ENCODE assay signal across 23 mouse cellular contexts in genomic region chr7:141962521-141962920, GRCm38 (mm10). TPM values are rescaled to one million over a fixed set of nuclear protein-coding genes. Genes with fewer than 3 reads are reported as not detected.
A peak's percentile ranks its signal among the peaks of the same experiment; 100 is the strongest.
DNase-seq lines count a peak whose midpoint lies in the region; ATAC-seq and TF ChIP-seq lines count a peak whose summit lies in the region.
"Had no signal": no experiment of that assay in that cellular context is flagged by ENCODE, and none has a peak within 500 bp of the region (broad histone marks: within the 10 kb centered on the region; RNA-seq: fewer than 3 reads in every experiment).

No protein-coding gene starts in this region.

- WGBS in cerebellum, adult 2 months: 93% methylated on average over 3 of the region's 3 CpGs
- 96% methylated on average over 3 of the region's 3 CpGs for WGBS in hindbrain, embryonic 11.5 days
- WGBS in hindbrain, embryonic 14.5 days: 87% methylated on average over 3 of the region's 3 CpGs
- 95% methylated on average over 3 of the region's 3 CpGs for WGBS in midbrain, embryonic 13.5 days
- WGBS in midbrain, embryonic 10.5 days: 100% methylated on average over 3 of the region's 3 CpGs
- WGBS in hindbrain, postnatal 0 days: 84% methylated on average over 3 of the region's 3 CpGs

- TF ChIP-seq POLR2A in cerebellum, adult 2 months (IDR thresholded peaks at IDR 0.05; ENCODE audit: borderline replicate concordance, insufficient read depth, low read length): no peak

- H3K4me3 ChIP-seq in cerebellum, adult 2 months (replicated peaks; ENCODE audit: insufficient read depth, low read depth, low read length): no peak overlapping the region
- H3K4me3 ChIP-seq in hindbrain, embryonic 11.5 days (ENCODE audit: low read depth, low read length): no peak overlapping the region
- H3K4me3 ChIP-seq in hindbrain, embryonic 14.5 days (replicated peaks; ENCODE audit: low read length): no peak overlapping the region
- no peak overlapping the region for H3K4me3 ChIP-seq in midbrain, embryonic 13.5 days (replicated peaks)
- H3K4me3 ChIP-seq in midbrain, embryonic 10.5 days: no peak overlapping the region
- no peak overlapping the region for H3K4me3 ChIP-seq in hindbrain, postnatal 0 days (ENCODE audit: low read length)
- H3K4me3 ChIP-seq: embryonic facial prominence, embryonic 12.5 days; gastrocnemius, adult 2 months; heart, embryonic 13.5 days; kidney, embryonic 15.5 days; liver, embryonic 12.5 days had no signal

- H3K9ac ChIP-seq in hindbrain, embryonic 11.5 days (ENCODE audit: low read depth, low read length): no peak overlapping the region
- H3K9ac ChIP-seq in hindbrain, embryonic 14.5 days: no peak overlapping the region
- no peak overlapping the region for H3K9ac ChIP-seq in midbrain, embryonic 13.5 days (replicated peaks)
- H3K9ac ChIP-seq in hindbrain, postnatal 0 days (replicated peaks; ENCODE audit: low read length): no peak overlapping the region
- H3K9ac ChIP-seq: embryonic facial prominence, embryonic 12.5 days; heart, embryonic 13.5 days; kidney, embryonic 15.5 days; liver, embryonic 12.5 days; lung, embryonic 14.5 days had no signal

- DNase-seq in cerebellum, adult 2 months: no peak
- no peak for DNase-seq in cerebellum, adult 18-20 months
- no peak for DNase-seq in hindbrain, embryonic 11.5 days (ENCODE audit: low spot score)
- no peak for DNase-seq in hindbrain, embryonic 14.5 days (ENCODE audit: low spot score)
- DNase-seq in midbrain, embryonic 10.5 days (ENCODE audit: low spot score): no peak
- no peak for DNase-seq in hindbrain, postnatal 0 days (ENCODE audit: low spot score)
- no peak for DNase-seq in embryo, embryonic 9.5 days (ENCODE audit: extremely low spot score)
- DNase-seq: cerebellum, postnatal 36 days; gastrocnemius, adult 2 months; heart, adult 11 months; heart, postnatal 36 days; layer of hippocampus, postnatal 36 days; lung, embryonic 14.5 days; thymus, postnatal 14 days had no signal

- no peaks in the 10 kb centered on the region for H3K27me3 ChIP-seq in cerebellum, adult 2 months (ENCODE audit: control insufficient read depth, insufficient read depth, low read length)
- no peaks in the 10 kb centered on the region for H3K27me3 ChIP-seq in hindbrain, embryonic 11.5 days (ENCODE audit: control insufficient read depth, insufficient read depth, low read length)
- no peaks in the 10 kb centered on the region for H3K27me3 ChIP-seq in hindbrain, embryonic 14.5 days (ENCODE audit: control insufficient read depth, insufficient read depth, low read length)
- H3K27me3 ChIP-seq in midbrain, embryonic 13.5 days: no peaks in the 10 kb centered on the region
- H3K27me3 ChIP-seq in midbrain, embryonic 10.5 days (ENCODE audit: low read depth, poor library complexity, severe bottlenecking): no peaks in the 10 kb centered on the region
- no peaks in the 10 kb centered on the region for H3K27me3 ChIP-seq in hindbrain, postnatal 0 days (ENCODE audit: insufficient read depth, low read length)
- H3K27me3 ChIP-seq: embryonic facial prominence, embryonic 12.5 days had no signal

- TF ChIP-seq CTCF in cerebellum, adult 2 months (IDR thresholded peaks at IDR 0.05; ENCODE audit: borderline replicate concordance, insufficient read depth, low read depth, low read length): no peak
- no peak for TF ChIP-seq CTCF in hindbrain, postnatal 0 days (IDR thresholded peaks at IDR 0.05; ENCODE audit: low read depth)

- H3K36me3 ChIP-seq in hindbrain, embryonic 11.5 days (ENCODE audit: control insufficient read depth, insufficient read depth, low read length): no peaks in the 10 kb centered on the region
- H3K36me3 ChIP-seq in hindbrain, embryonic 14.5 days (replicated peaks; ENCODE audit: control insufficient read depth, insufficient read depth): no peaks in the 10 kb centered on the region
- peaks cover 5% of the 10 kb centered on the region for H3K36me3 ChIP-seq in midbrain, embryonic 13.5 days
- H3K36me3 ChIP-seq in midbrain, embryonic 10.5 days: peaks cover 11% of the 10 kb centered on the region; the same call in 1 of the 2 replicates
- H3K36me3 ChIP-seq in hindbrain, postnatal 0 days (ENCODE audit: insufficient read depth, low read length): no peaks in the 10 kb centered on the region
- H3K36me3 ChIP-seq: embryonic facial prominence, embryonic 12.5 days; G1E; heart, embryonic 13.5 days; kidney, embryonic 15.5 days; liver, embryonic 12.5 days had no signal

- ATAC-seq in hindbrain, embryonic 11.5 days (ENCODE audit: low FRiP score): 0 out of 2 replicates have a peak, but pooled peaks have one; percentile 48
- no peak for ATAC-seq in hindbrain, embryonic 14.5 days (ENCODE audit: low FRiP score)
- ATAC-seq in midbrain, embryonic 13.5 days: peak; percentile 51
- ATAC-seq in hindbrain, postnatal 0 days: 0 out of 2 replicates have a peak, but pooled peaks have one; percentile 8
- ATAC-seq: CD4-positive, CD25-positive, alpha-beta regulatory T cell, adult 4 months; intestine, embryonic 16.5 days; liver, embryonic 12.5 days had no signal

- H3K4me1 ChIP-seq in cerebellum, adult 2 months (ENCODE audit: control insufficient read depth, insufficient read depth, low read length): peaks cover 92% of the 10 kb centered on the region
- H3K4me1 ChIP-seq in hindbrain, embryonic 11.5 days (replicated peaks; ENCODE audit: control insufficient read depth, insufficient read depth, low read length): peaks cover 20% of the 10 kb centered on the region
- H3K4me1 ChIP-seq in hindbrain, embryonic 14.5 days (replicated peaks; ENCODE audit: control insufficient read depth, insufficient read depth, low read length): peaks cover 63% of the 10 kb centered on the region
- H3K4me1 ChIP-seq in midbrain, embryonic 13.5 days (replicated peaks): peaks cover 96% of the 10 kb centered on the region
- H3K4me1 ChIP-seq in midbrain, embryonic 10.5 days: peaks cover 58% of the 10 kb centered on the region
- H3K4me1 ChIP-seq in hindbrain, postnatal 0 days (ENCODE audit: insufficient read depth, low read length): peaks cover 48% of the 10 kb centered on the region
- H3K4me1 ChIP-seq: embryonic facial prominence, embryonic 12.5 days; heart, embryonic 13.5 days; kidney, embryonic 15.5 days; liver, embryonic 12.5 days had no signal

- H3K4me2 ChIP-seq in hindbrain, embryonic 11.5 days (replicated peaks; ENCODE audit: low read depth, low read length): no peak overlapping the region
- H3K4me2 ChIP-seq in hindbrain, embryonic 14.5 days (replicated peaks): no peak overlapping the region
- H3K4me2 ChIP-seq in midbrain, embryonic 13.5 days (replicated peaks): peak overlapping the region; percentile 26; the same call in 1 of the 2 replicates
- no peak overlapping the region for H3K4me2 ChIP-seq in hindbrain, postnatal 0 days (ENCODE audit: low read depth, low read length)
- H3K4me2 ChIP-seq: embryonic facial prominence, embryonic 12.5 days; heart, embryonic 13.5 days; kidney, embryonic 15.5 days; liver, embryonic 12.5 days; lung, embryonic 14.5 days had no signal

- peak overlapping the region; percentile 71 for H3K27ac ChIP-seq in cerebellum, adult 2 months (ENCODE audit: insufficient read depth, low read length)
- no peak overlapping the region for H3K27ac ChIP-seq in hindbrain, embryonic 11.5 days (ENCODE audit: low read depth, low read length)
- H3K27ac ChIP-seq in hindbrain, embryonic 14.5 days: no peak overlapping the region
- no peak overlapping the region for H3K27ac ChIP-seq in midbrain, embryonic 13.5 days
- no peak overlapping the region for H3K27ac ChIP-seq in midbrain, embryonic 10.5 days (replicated peaks)
- no peak overlapping the region for H3K27ac ChIP-seq in hindbrain, postnatal 0 days
- H3K27ac ChIP-seq: embryonic facial prominence, embryonic 12.5 days; gastrocnemius, adult 2 months; heart, embryonic 13.5 days; kidney, embryonic 15.5 days; liver, embryonic 12.5 days; stomach, postnatal 0 days had no signal

- H3K9me3 ChIP-seq in hindbrain, embryonic 11.5 days (ENCODE audit: control insufficient read depth, low read length): no peaks in the 10 kb centered on the region
- no peaks in the 10 kb centered on the region for H3K9me3 ChIP-seq in hindbrain, embryonic 14.5 days (ENCODE audit: control insufficient read depth, low read length)
- no peaks in the 10 kb centered on the region for H3K9me3 ChIP-seq in midbrain, embryonic 13.5 days
- H3K9me3 ChIP-seq in midbrain, embryonic 10.5 days (replicated peaks): no peaks in the 10 kb centered on the region
- no peaks in the 10 kb centered on the region for H3K9me3 ChIP-seq in hindbrain, postnatal 0 days (ENCODE audit: low read length)
- H3K9me3 ChIP-seq: embryonic facial prominence, embryonic 12.5 days; G1E; heart, embryonic 13.5 days; kidney, embryonic 15.5 days; liver, embryonic 12.5 days had no signal

RNA-seq across cellular contexts. Expression of gene Brsk2, which starts 13.0 kb away (rescaled TPM):
- 173 and 182 TPM in 2 replicates for polyA plus RNA-seq in cerebellum, adult 2 months (2012; rRNA removed)
- 13.7 and 15.6 TPM in 2 replicates for polyA plus RNA-seq in hindbrain, embryonic 11.5 days (2014; fragmentation: Nextera tagmentation; extraction: Ambion mirVana)
- 23.3 and 24.8 TPM in 2 replicates for polyA plus RNA-seq in hindbrain, embryonic 14.5 days (2014; fragmentation: Nextera tagmentation; extraction: Ambion mirVana)
- 27.5 and 29.4 TPM in 2 replicates for polyA plus RNA-seq in midbrain, embryonic 13.5 days (2015; fragmentation: Nextera tagmentation; extraction: Ambion mirVana)
- 7.8 and 11.4 TPM in 2 replicates for polyA plus RNA-seq in midbrain, embryonic 10.5 days (2016; fragmentation: Nextera tagmentation; extraction: Ambion mirVana)
- total RNA-seq in hindbrain, postnatal 0 days (2014; rRNA removed): 136 and 143 TPM in 2 replicates
- 17.9 and 18.0 TPM in 2 replicates for polyA plus RNA-seq in hindbrain, postnatal 0 days (2015; fragmentation: Nextera tagmentation; extraction: Ambion mirVana)
- polyA plus RNA-seq: G1E had no signal

RNA-seq across cellular contexts. Expression of gene Tollip, which starts 44.2 kb away (rescaled TPM):
- polyA plus RNA-seq in cerebellum, adult 2 months (2012; rRNA removed): 151 and 161 TPM in 2 replicates
- 53.5 and 65.8 TPM in 2 replicates for polyA plus RNA-seq in hindbrain, embryonic 11.5 days (2014; fragmentation: Nextera tagmentation; extraction: Ambion mirVana)
- polyA plus RNA-seq in hindbrain, embryonic 14.5 days (2014; fragmentation: Nextera tagmentation; extraction: Ambion mirVana): 71.9 and 82.7 TPM in 2 replicates
- polyA plus RNA-seq in midbrain, embryonic 13.5 days (2015; fragmentation: Nextera tagmentation; extraction: Ambion mirVana): 69.0 and 71.2 TPM in 2 replicates
- polyA plus RNA-seq in midbrain, embryonic 10.5 days (2016; fragmentation: Nextera tagmentation; extraction: Ambion mirVana): 52.9 and 66.6 TPM in 2 replicates
- total RNA-seq in hindbrain, postnatal 0 days (2014; rRNA removed): 120 and 121 TPM in 2 replicates
- polyA plus RNA-seq in hindbrain, postnatal 0 days (2015; fragmentation: Nextera tagmentation; extraction: Ambion mirVana): 68.5 and 72.6 TPM in 2 replicates
